Mouse (Mus musculus) hindbrain, embryonic 13.5 days (tissue): ENCODE data around the gene Ccdc186. TPM values are rescaled to one million over a fixed set of nuclear protein-coding genes. Genes with fewer than 3 reads are reported as not detected.

Source experiments
- ATAC-seq: fragments of 200-750 bp; cut with Nextera tagmentation; 2 replicates; pipeline ENCODE4 v1.8.0; 2017; ENCODE audit warnings: moderate TSS enrichment; ENCODE audit not compliant: low FRiP score
- H3K27ac ChIP-seq: fragments of 300-500 bp; sonication (generic); 2 replicates; pipeline ENCODE4 v1.5.1; 2015; ENCODE audit warnings: inconsistent platforms, mild to moderate bottlenecking, moderate library complexity
- H3K27me3 ChIP-seq: fragments of 300-500 bp; sonication (generic); 2 replicates; pipeline ENCODE4 v1.6.1; 2015; ENCODE audit warnings: mild to moderate bottlenecking, inconsistent platforms
- H3K36me3 ChIP-seq: fragments of 300-500 bp; sonication (generic); 2 replicates; pipeline ENCODE4 v1.6.1; 2015; ENCODE audit warnings: mild to moderate bottlenecking, inconsistent platforms
- H3K4me1 ChIP-seq: fragments of 300-500 bp; sonication (generic); replicated peaks from 2 replicates; pipeline ENCODE4 v1.6.1; 2015; ENCODE audit warnings: inconsistent platforms
- H3K4me2 ChIP-seq: fragments of 300-500 bp; sonication (generic); 2 replicates; pipeline ENCODE4 v1.6.1; 2015; ENCODE audit warnings: inconsistent platforms, mild to moderate bottlenecking, moderate library complexity
- H3K4me3 ChIP-seq: fragments of 300-500 bp; sonication (generic); 2 replicates; pipeline ENCODE4 v1.5.1; 2015; ENCODE audit warnings: mild to moderate bottlenecking, inconsistent platforms
- H3K9ac ChIP-seq: fragments of 300-500 bp; sonication (generic); 2 replicates; pipeline ENCODE4 v1.6.1; 2015; ENCODE audit warnings: mild to moderate bottlenecking, inconsistent platforms
- H3K9me3 ChIP-seq: fragments of 300-500 bp; sonication (generic); 2 replicates; pipeline ENCODE4 v1.6.1; 2016; ENCODE audit warnings: inconsistent platforms
- WGBS: fragments of 180-500 bp; shearing (Covaris S2); methylation state at CpG from one replicate; pipeline ENCODE4 v1.1.7; 2015; 5-methylcytosine and 5-hydroxymethylcytosine counted together
- polyA plus RNA-seq: library from polyadenylated mRNA; unstranded; fragments of >200 nt; fragmentation: Nextera tagmentation; extraction: Ambion mirVana; gene quantifications from 2 replicates; pipeline ENCODE4 v1.2.1, GENCODE M21; 2015

Gene Ccdc186
- polyA plus RNA-seq, 1 experiment from 2014 or later: 31.5 TPM

- peak overlapping the region; percentile 80 for H3K4me2 ChIP-seq
- H3K9me3 ChIP-seq: no peaks in the 10 kb centered on the region
- WGBS: 8% methylated on average over 22 of the region's 22 CpGs
- H3K4me1 ChIP-seq: peaks cover 52% of the 10 kb centered on the region
- peak overlapping the region; percentile 94 for H3K4me3 ChIP-seq
- peak overlapping the region; percentile 97 for H3K9ac ChIP-seq
- H3K27me3 ChIP-seq: peaks cover 10% of the 10 kb centered on the region; the same call in 1 of the 2 replicates
- ATAC-seq: no peak
- peak overlapping the region; percentile 92 for H3K27ac ChIP-seq
- no peaks in the 10 kb centered on the region for H3K36me3 ChIP-seq
These were observed 771 bp downstream of the Ccdc186 start for GRCm38 (mm10) chr19:56821040-56821797.

GRCm38 (mm10) chr19:56817851-56818526 lies 4.0 kb downstream of the Ccdc186 start:
- Histone ChIP-seq H3K4me2 (no peak overlapping the region), H3K9me3 (no peaks in the 10 kb centered on the region), H3K4me3 (no peak overlapping the region), H3K27ac (no peak overlapping the region), H3K4me1 (peaks cover 56% of the 10 kb centered on the region), H3K9ac (0 out of 2 replicates have a peak overlapping the region, but pooled peaks have one; percentile 16), H3K27me3 (no peaks in the 10 kb centered on the region), H3K36me3 (peaks cover 8% of the 10 kb centered on the region; the same call in 1 of the 2 replicates)
- no peak for ATAC-seq
- 48% methylated on average over 14 of the region's 14 CpGs for WGBS

GRCm38 (mm10) chr19:56813360-56813759 lies 8.6 kb downstream of the Ccdc186 start:
- Histone ChIP-seq H3K36me3 (peaks cover 13% of the 10 kb centered on the region), H3K9me3 (no peaks in the 10 kb centered on the region), H3K4me2 (no peak overlapping the region), H3K27me3 (no peaks in the 10 kb centered on the region), H3K4me3 (no peak overlapping the region), H3K27ac (no peak overlapping the region), H3K9ac (no peak overlapping the region), H3K4me1 (peaks cover 30% of the 10 kb centered on the region)
- ATAC-seq: no peak
- WGBS: 93% methylated on average over 4 of the region's 4 CpGs

- no peak for ATAC-seq
- H3K4me1 ChIP-seq: peaks cover 13% of the 10 kb centered on the region
- H3K27me3 ChIP-seq: no peaks in the 10 kb centered on the region
- H3K9ac ChIP-seq: no peak overlapping the region
- 45% methylated on average over 9 of the region's 9 CpGs for WGBS
- H3K27ac ChIP-seq: no peak overlapping the region
- H3K4me3 ChIP-seq: no peak overlapping the region
- peaks cover 28% of the 10 kb centered on the region for H3K36me3 ChIP-seq
- H3K9me3 ChIP-seq: no peaks in the 10 kb centered on the region
- H3K4me2 ChIP-seq: no peak overlapping the region
These were observed 10.4 kb downstream of the Ccdc186 start for GRCm38 (mm10) chr19:56811590-56811989.

GRCm38 (mm10) chr19:56810641-56811146 lies 11.3 kb downstream of the Ccdc186 start:
- no peak overlapping the region for H3K4me3 ChIP-seq
- H3K4me1 ChIP-seq: peaks cover 4% of the 10 kb centered on the region; the same call in 1 of the 2 replicates
- ATAC-seq: no peak
- H3K27me3 ChIP-seq: no peaks in the 10 kb centered on the region
- no peak overlapping the region for H3K4me2 ChIP-seq
- H3K9me3 ChIP-seq: no peaks in the 10 kb centered on the region
- no peak overlapping the region for H3K27ac ChIP-seq
- H3K9ac ChIP-seq: no peak overlapping the region
- peaks cover 33% of the 10 kb centered on the region for H3K36me3 ChIP-seq

- H3K27ac ChIP-seq: no peak overlapping the region
- no peak overlapping the region for H3K9ac ChIP-seq
- H3K4me2 ChIP-seq: no peak overlapping the region
- H3K4me1 ChIP-seq: 0 out of 2 replicates have a peak, but pooled peaks cover 3% of the 10 kb centered on the region
- no peaks in the 10 kb centered on the region for H3K9me3 ChIP-seq
- 62% methylated on average over 5 of the region's 5 CpGs for WGBS
- no peaks in the 10 kb centered on the region for H3K27me3 ChIP-seq
- peaks cover 45% of the 10 kb centered on the region for H3K36me3 ChIP-seq
- H3K4me3 ChIP-seq: no peak overlapping the region
- ATAC-seq: no peak
These were observed 13.2 kb downstream of the Ccdc186 start for GRCm38 (mm10) chr19:56808771-56809170.

- peaks cover 43% of the 10 kb centered on the region for H3K36me3 ChIP-seq
These were observed 14.9 kb downstream of the Ccdc186 start for GRCm38 (mm10) chr19:56807122-56807521.

GRCm38 (mm10) chr19:56805366-56805765 lies 16.6 kb downstream of the Ccdc186 start:
- ATAC-seq: no peak
- Histone ChIP-seq H3K4me1 (no peaks in the 10 kb centered on the region), H3K9ac (no peak overlapping the region), H3K27me3 (no peaks in the 10 kb centered on the region), H3K27ac (no peak overlapping the region), H3K36me3 (peaks cover 61% of the 10 kb centered on the region), H3K4me2 (no peak overlapping the region), H3K4me3 (no peak overlapping the region), H3K9me3 (no peaks in the 10 kb centered on the region)
- 86% methylated on average over 2 of the region's 2 CpGs for WGBS

More at GRCm38 (mm10) chr19:56807122-56807521, 14.9 kb downstream of the Ccdc186 start:
- Histone ChIP-seq H3K4me2 (no peak overlapping the region), H3K9me3 (no peaks in the 10 kb centered on the region), H3K9ac (no peak overlapping the region), H3K27ac (no peak overlapping the region), H3K4me3 (no peak overlapping the region), H3K4me1 (no peaks in the 10 kb centered on the region), H3K27me3 (no peaks in the 10 kb centered on the region)
- ATAC-seq: no peak
- WGBS: 82% methylated on average over 5 of the region's 5 CpGs

GRCm38 (mm10) chr19:56802352-56802746 lies 19.6 kb downstream of the Ccdc186 start:
- Histone ChIP-seq H3K9ac (no peak overlapping the region), H3K36me3 (peaks cover 76% of the 10 kb centered on the region), H3K27ac (no peak overlapping the region), H3K27me3 (no peaks in the 10 kb centered on the region), H3K4me1 (no peaks in the 10 kb centered on the region), H3K4me3 (no peak overlapping the region), H3K4me2 (no peak overlapping the region), H3K9me3 (no peaks in the 10 kb centered on the region)
- WGBS: 83% methylated on average over 3 of the region's 3 CpGs
- no peak for ATAC-seq

GRCm38 (mm10) chr19:56801656-56802351 lies 20.2 kb downstream of the Ccdc186 start:
- no peak for ATAC-seq
- 93% methylated on average over 10 of the region's 10 CpGs for WGBS
- Histone ChIP-seq H3K9ac (no peak overlapping the region), H3K9me3 (no peaks in the 10 kb centered on the region), H3K27ac (no peak overlapping the region), H3K4me3 (no peak overlapping the region), H3K27me3 (no peaks in the 10 kb centered on the region), H3K36me3 (peaks cover 73% of the 10 kb centered on the region), H3K4me1 (no peaks in the 10 kb centered on the region), H3K4me2 (no peak overlapping the region)

- 90% methylated on average over 7 of the region's 7 CpGs for WGBS
- Histone ChIP-seq H3K36me3 (peaks cover 78% of the 10 kb centered on the region), H3K27ac (no peak overlapping the region), H3K4me3 (no peak overlapping the region), H3K4me1 (no peaks in the 10 kb centered on the region), H3K9ac (no peak overlapping the region), H3K27me3 (no peaks in the 10 kb centered on the region), H3K4me2 (no peak overlapping the region), H3K9me3 (no peaks in the 10 kb centered on the region)
- ATAC-seq: no peak
These were observed 20.9 kb downstream of the Ccdc186 start for GRCm38 (mm10) chr19:56800930-56801655.
